Mouse (Mus musculus): Measurements from ENCODE around the gene Rflnb.

The Rflnb gene

DNA sequence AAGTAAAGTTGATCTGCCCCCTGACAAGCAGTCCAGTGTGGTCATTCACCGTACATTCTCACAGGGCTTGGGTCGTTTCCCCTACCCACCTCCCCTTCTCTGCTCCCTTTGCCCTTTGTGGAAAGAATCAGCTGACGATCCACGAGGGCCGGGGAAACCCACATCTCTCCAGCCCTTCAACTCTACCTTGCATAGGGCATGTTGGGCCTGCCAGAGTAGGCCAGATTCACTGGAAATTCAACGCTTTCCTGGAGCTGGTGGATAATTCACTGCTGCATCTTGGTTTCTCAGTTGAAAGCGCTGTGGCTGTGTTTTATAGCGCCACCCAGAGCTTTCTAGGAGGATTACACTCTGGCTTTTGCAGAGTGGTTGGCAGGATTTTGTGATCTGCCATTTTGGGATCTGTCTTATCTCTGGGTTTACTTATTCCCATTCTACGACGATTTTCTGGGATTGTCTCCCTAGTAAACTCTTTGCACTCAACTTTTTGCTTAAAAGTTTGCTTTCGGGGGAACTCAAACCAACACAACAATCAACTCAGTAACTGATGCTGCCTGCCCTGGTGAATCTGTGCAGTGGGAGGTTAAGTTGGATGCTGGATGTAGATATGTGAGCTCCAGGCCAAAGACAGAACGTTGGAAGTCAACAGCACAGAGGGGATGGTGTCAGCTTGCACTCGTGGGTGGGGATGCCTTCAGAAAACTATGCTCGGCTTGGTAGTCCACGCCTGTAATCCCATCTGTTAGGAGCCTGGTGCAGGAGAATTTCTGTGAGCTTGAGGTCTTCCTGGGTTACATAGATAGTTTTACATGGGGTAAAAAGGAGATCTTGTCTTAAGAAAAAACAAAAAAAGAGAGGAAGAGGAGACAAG, 36.4 kb downstream of the Rflnb start:
- peak; percentile 38 for DNase-seq (ENCODE audit: low read depth, low spot score)

DNA sequence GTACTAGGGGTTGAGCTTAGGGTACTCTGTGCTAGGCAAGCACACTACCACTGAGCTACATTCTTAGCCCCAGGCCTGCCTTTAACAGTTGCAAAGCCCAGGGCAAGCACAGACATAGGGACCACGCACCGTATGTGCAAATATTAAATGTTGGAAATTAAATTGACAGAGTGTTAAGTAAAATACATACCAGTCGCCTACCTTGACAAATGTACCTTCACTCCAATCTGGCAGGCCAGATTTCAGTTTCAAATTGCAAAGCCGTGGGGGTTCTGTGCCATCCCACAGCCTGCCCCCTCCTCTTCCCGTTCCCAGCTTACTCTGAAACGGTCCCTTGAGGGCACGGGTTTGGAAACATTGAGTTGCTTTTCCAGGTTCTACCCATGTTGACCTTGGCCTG, 41.6 kb downstream of the Rflnb start:
- no peak for DNase-seq (ENCODE audit: low read depth, low spot score)

DNA sequence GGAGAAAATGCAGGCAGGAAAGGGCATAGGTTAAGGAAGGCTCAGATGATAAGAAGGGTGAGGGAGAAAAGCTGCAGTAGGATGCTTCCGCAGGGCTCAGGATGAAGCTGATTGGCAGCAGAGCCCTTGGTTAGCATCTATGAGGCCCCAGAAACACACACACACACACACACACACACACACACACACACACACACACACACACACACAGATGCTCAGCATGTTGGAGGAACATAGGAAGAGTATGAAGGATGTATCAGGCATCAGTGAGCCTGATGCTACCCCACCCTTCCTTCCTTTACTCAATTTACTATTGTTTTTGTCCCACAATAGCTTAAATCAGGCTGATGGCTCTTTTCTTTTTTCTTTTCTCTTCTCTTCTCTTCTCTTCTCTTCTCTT, 43.0 kb downstream of the Rflnb start:
- DNase-seq (ENCODE audit: low read depth, low spot score): no peak

DNA sequence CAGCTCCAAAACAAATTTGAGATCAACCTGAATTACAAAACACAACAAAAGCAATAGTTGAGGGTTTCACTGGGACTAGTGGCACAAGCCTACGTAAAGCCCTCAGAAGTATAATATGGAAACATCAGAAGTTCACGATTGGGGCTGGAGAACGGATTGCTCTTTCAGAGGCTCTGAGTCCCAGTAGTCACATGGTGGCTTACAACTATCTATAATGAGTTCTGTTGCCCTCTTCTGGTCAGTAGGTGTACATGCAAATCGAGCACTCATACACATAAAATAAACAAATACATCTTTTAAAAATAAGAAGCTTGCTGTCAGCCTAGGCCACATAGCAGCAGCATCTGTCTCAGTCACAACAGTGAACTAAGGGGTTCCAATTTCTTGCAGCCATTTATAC, 44.4 kb downstream of the Rflnb start:
- DNase-seq (ENCODE audit: low read depth, low spot score): peak; percentile 54

DNA sequence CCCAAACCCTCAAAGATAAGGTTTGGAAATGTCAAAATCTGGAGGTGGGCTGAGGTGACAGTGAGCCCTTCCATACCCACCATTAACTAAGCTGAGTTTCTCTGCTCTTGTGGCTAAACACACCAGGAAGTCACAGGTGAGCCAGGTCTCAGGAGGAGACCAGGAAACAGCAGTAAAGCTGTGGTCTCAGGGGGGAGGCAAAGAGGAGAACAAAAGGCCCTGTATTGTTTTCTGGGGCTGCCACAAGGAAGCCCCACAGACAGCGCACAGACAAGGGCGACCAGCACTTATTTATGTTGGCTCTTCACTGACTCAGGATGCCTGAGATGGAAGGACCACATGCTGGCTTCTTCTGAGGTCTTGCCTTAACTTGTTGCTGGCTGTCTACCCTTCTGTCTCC, 47.2 kb downstream of the Rflnb start:
- no peak for DNase-seq (ENCODE audit: low read depth, low spot score)

DNA sequence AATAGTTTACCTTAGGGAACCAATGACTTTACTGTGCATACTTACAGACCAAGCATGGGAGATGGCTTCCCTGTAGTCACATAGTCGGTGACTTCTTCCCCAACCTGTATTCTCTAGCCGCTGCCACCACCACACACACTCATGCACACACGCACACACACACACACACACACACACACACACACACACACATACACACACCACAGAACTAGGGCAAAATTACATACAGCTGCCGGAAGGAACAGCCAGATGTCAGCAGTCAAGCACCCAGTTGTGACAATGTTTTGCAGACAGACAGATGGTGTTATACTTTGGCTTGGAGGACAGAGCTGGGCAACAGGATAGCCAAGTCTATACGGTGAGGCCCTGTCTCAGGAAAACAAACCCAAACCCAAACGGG, 49.5 kb downstream of the Rflnb start:
- no peak for DNase-seq (ENCODE audit: low read depth, low spot score)

DNA sequence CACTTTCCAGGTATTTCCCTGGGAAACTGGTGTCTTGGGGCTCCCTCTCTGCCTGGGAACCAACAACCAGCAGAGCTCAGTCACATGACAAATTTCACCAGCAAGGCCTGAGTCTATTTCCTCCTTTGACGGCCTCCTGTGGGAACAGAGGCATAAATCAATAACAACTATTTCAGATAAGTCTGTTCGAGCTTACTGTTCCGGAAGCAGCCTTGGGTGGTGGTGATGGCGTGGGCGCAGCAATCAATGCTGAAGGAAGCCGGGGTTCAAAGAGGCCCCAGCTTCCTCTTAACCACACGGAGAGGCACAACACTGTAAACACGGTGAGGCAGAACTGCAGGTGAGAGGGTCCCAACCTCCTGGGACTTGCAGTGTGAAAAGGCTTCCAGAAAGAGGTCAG, 50.8 kb downstream of the Rflnb start:
- DNase-seq (ENCODE audit: low read depth, low spot score): no peak

DNA sequence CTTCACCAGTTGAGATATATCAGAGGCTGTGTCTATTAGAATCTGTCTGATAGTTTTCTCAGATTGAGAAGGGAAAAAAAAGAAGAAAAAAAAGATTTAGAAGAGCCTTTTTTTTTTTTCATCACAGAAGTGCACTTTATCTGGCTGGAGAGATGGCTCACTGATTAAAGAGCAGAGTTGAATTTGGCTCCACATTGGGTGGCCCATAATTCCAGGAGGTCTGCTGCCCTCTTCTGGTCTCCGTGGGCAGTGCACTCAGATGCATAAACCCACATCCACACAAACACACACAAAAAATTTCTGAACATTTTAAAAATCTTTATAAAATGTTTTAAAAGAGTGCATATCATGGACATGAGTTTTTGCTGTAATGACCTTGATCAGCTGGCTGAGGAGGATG, 53.6 kb downstream of the Rflnb start:
- peak; percentile 31 for DNase-seq (ENCODE audit: low read depth, low spot score)

DNA sequence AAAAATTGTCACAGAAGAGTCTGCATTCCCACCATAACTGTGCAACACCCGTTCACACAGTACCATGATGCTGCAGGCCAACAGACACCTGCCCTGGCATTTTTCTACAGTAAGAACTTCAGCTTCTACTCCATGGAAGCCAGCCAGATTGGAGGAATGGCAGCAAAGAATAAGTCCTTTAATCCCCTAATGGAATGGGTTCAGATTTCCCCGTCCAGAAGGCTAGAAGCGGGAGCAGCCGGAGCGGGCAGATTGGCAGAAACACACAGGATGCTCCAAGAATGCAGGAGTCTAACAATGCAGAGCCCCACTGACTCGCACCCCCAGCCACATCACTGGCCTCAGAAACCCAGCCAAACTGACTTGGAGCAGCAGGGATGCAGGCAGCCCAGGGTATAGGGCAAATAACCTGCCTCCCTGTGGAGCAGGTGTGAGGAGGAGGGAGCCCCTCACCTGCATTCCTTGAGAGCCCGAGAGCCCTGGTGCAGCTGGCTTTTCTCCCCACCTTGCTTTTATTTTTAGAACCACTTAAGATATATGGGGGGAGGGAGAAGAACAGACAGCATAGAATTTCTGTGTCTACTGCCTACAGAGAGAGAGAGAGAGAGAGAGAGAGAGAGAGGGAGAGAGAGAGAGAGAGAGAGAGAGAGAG, 54.5 kb downstream of the Rflnb start:
- no peak for DNase-seq (ENCODE audit: low read depth, low spot score)

DNA sequence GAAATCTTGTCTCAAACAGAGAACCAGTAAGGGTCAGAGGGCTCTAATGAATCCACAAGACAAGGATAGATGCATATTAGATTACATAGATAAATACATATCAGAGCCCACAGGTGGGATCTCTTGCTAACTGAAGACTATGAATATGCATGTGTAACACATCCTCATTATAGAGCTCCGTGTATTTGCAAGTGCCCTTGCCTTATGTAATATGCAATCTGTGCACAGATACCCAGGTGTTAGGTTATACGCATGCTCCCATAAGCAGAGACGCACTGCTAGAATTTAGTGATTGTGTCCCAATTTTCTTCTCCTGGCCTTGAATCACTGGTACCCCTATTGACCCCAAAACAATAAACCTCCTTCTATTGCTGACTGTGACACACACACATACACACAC, 55.4 kb downstream of the Rflnb start:
- no peak for DNase-seq (ENCODE audit: low read depth, low spot score)

DNA sequence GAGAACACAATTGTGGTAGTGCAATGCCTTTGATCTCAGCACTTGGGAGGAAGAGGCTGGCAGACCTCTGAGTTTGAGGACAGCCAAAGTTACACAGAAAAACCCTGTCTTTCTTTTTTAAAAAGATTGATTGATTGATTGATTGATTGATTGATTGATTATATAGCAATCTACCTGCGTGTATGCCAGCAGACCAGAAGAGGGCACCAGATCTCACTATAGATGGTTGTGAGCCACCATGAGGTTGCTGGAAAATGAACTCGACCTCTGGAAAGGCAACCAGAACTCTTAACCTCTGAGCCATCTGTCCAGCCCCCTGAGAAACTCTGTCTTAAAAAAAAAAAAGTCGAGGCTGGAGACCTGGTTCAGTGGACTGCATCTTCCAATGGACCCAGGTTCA, 57.0 kb downstream of the Rflnb start:
- no peak for DNase-seq (ENCODE audit: low read depth, low spot score)
